Mouse (Mus musculus) heart, postnatal 0 days (tissue): ENCODE data around the gene Vav3.

Experiments used
- CTCF ChIP-seq: IDR thresholded peaks from 2 replicates; pipeline ENCODE4 v1.5.1; 2016; ENCODE audit warnings: antibody characterized with exemption, control low read depth, low read depth
- EP300 ChIP-seq: IDR thresholded peaks from 2 replicates; pipeline ENCODE4 v1.6.1; 2016; ENCODE audit warnings: antibody characterized with exemption, low read depth

- TF ChIP-seq CTCF (no peak), EP300 (no peak)
Observed at GRCm38 (mm10) chr3:109371576-109371975, 31.1 kb downstream of the Vav3 start.
